Mouse (Mus musculus) MEL (cell line): ENCODE results near the gene Bcl7c.

ENCODE experiments used
- BHLHE40 ChIP-seq: IDR thresholded peaks from 2 replicates; pipeline ENCODE4 v1.6.1; 2012; ENCODE audit warnings: low read depth, mild to moderate bottlenecking, inconsistent platforms, low read length, improper control_type of control experiment, borderline replicate concordance
- CTCF ChIP-seq, 3 experiments: IDR thresholded peaks in 2 of 3; conservative IDR thresholded peaks in 1 of 3; 2 replicates each; pipeline ENCODE4 v1.5.1; 2011 to 2012; ENCODE audit warnings: low read length in 3 of 3, low read depth in 2 of 3, mild to moderate bottlenecking in 2 of 3, improper control_type of control experiment in 1 of 3, inconsistent platforms in 1 of 3, mixed read lengths in 1 of 3, moderate library complexity in 1 of 3; ENCODE audit not compliant: control insufficient read depth in 1 of 3, insufficient read depth in 1 of 3, poor library complexity in 1 of 3, severe bottlenecking in 1 of 3
- ELF1 ChIP-seq: IDR thresholded peaks from 2 replicates; pipeline ENCODE4 v1.6.1; 2014; ENCODE audit warnings: low read depth, mild to moderate bottlenecking, inconsistent platforms, low read length, improper control_type of control experiment, moderate library complexity
- EP300 ChIP-seq, 2 experiments: IDR thresholded peaks; 2 replicates each; pipeline ENCODE4 v1.6.1; 2011; ENCODE audit warnings: improper control_type of control experiment in 2 of 2, low read length in 2 of 2, low read depth in 1 of 2, mild to moderate bottlenecking in 1 of 2
- GATA1 ChIP-seq: IDR thresholded peaks from 2 replicates; pipeline ENCODE4 v1.6.1; 2011; ENCODE audit warnings: low read depth, low read length, improper control_type of control experiment
- HCFC1 ChIP-seq: IDR thresholded peaks from 2 replicates; pipeline ENCODE4 v1.6.1; 2012; ENCODE audit warnings: low read depth, mild to moderate bottlenecking, inconsistent platforms, low read length, improper control_type of control experiment, moderate library complexity
- MAX ChIP-seq: IDR thresholded peaks from 2 replicates; pipeline ENCODE4 v1.6.1; 2011; ENCODE audit warnings: low read length, improper control_type of control experiment
- POLR2A ChIP-seq, 2 experiments: IDR thresholded peaks; 2 replicates each; pipeline ENCODE4 v1.6.1; 2011 to 2012; ENCODE audit warnings: low read length in 2 of 2, mild to moderate bottlenecking in 2 of 2, control low read depth in 1 of 2, improper control_type of control experiment in 1 of 2, low read depth in 1 of 2, moderate library complexity in 1 of 2; ENCODE audit not compliant: control insufficient read depth in 1 of 2, insufficient read depth in 1 of 2, poor library complexity in 1 of 2
- POLR2AphosphoS2 ChIP-seq: IDR thresholded peaks from 2 replicates; pipeline ENCODE4 v1.6.1; 2011; ENCODE audit warnings: low read length, improper control_type of control experiment
- POLR2AphosphoS5 ChIP-seq: IDR thresholded peaks from 2 replicates; pipeline ENCODE4 v1.6.1; 2012; ENCODE audit warnings: low read depth, borderline replicate concordance, mild to moderate bottlenecking, inconsistent platforms, low read length, moderate library complexity, mixed read lengths
- ZC3H11A ChIP-seq: IDR thresholded peaks from 2 replicates; pipeline ENCODE4 v1.6.1; 2012; ENCODE audit warnings: low read depth, mild to moderate bottlenecking, inconsistent platforms, low read length, improper control_type of control experiment
- ZMIZ1 ChIP-seq: IDR thresholded peaks from 2 replicates; pipeline ENCODE4 v1.6.1; 2012; ENCODE audit warnings: low read depth, mild to moderate bottlenecking, inconsistent platforms, low read length, improper control_type of control experiment, moderate library complexity

DNA sequence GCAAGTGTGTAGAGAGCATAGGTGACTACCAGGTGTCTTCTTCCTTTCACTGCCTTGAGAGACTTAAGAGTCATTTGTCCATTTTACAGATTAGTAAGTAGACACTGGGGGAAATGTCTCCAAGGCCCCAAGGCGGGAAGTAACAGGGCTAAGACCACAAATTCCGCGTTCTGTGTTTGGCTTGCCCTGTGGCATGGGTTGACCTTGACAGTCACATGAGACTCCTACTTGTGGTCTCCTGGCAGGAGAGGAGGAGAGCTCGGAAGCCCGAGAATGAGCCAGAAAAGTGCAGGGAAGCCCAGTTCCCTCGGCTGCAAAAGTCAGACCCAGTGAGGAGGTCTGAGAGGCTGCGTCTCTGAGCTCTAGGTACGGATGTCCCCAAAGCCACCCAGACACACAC lies 95.2 kb downstream of the Bcl7c start:
- TF ChIP-seq POLR2AphosphoS5 (no peak), CTCF (IDR thresholded peaks at IDR 0.05 in 2 of 3, conservative IDR thresholded peaks at IDR 0.05 in 1 of 3; ENCODE audit: control insufficient read depth in 1 of 3, insufficient read depth in 1 of 3, low read depth in 2 of 3, low read length in 3 of 3, poor library complexity in 1 of 3, severe bottlenecking in 1 of 3) (no peak), HCFC1 (no peak), ZMIZ1 (no peak), POLR2A (IDR thresholded peaks at IDR 0.05; ENCODE audit: control insufficient read depth in 1 of 2, insufficient read depth in 1 of 2, low read depth in 1 of 2, low read length in 2 of 2, poor library complexity in 1 of 2) (no peak), ELF1 (no peak), POLR2AphosphoS2 (no peak), MAX (no peak), GATA1 (no peak), ZC3H11A (no peak), EP300 (IDR thresholded peaks at IDR 0.05; ENCODE audit: low read depth in 1 of 2, low read length in 2 of 2) (no peak), BHLHE40 (no peak)
